Mouse (Mus musculus): ENCODE data around the gene Btg2. TPM values are rescaled to one million over a fixed set of nuclear protein-coding genes. Genes with fewer than 3 reads are reported as not detected.
A peak's percentile ranks its signal among the peaks of the same experiment; 100 is the strongest.

The Btg2 gene
- total and polyA plus RNA-seq, 3 experiments = 7.2 to 19.7 (median 11.6) TPM

DNA sequence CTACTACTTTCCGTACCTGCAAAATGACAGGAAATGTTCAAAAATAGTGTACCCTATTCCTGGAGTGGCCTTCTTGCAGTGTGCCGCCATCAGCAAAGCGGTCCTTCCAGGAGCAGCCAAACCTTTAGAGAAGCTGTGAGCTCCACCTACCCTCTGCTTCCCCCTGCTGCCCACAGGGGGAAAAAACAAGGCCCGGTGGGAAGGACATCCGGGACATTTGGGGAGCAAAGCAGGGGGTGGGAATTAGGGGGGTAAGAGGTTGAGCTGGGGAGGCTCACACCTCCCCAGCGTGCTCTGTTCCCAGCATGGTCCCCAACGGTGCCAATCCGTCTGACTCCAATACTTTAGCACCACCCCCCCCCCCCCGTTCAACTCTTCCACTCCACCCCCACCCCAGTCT lies 32.9 kb downstream of the Btg2 start:
- H3K4me3 ChIP-seq (replicated peaks in 1 of 3; ENCODE audit: low read depth in 2 of 3, low read length in 2 of 3, poor library complexity in 1 of 3) = no peak overlapping the region
- in situ Hi-C loops (cut with MboI; ENCODE audit: low pct_ligation_motif_present, low pct_unique_long_range_greater_than_20kb, low sequenced_read_pairs) (loop anchor here (5.0 to 10.0 kb wide), 3 partner anchors 51 to 304 kb away; no protein-coding TSS in a partner anchor), dilution Hi-C loops (cut with MboI; ENCODE audit: extremely low pct_ligation_motif_present, extremely low pct_unique_long_range_greater_than_20kb, low sequenced_read_pairs) (no loop called here)
- H3K9ac ChIP-seq (ENCODE audit: insufficient read depth, low read depth) = no peak overlapping the region
- peaks cover 3 to 17% of the 10 kb centered on the region in 2 experiments; a peak in 3 of 4 replicates for H3K4me1 ChIP-seq (ENCODE audit: control insufficient read depth in 1 of 2, insufficient read depth in 2 of 2)
- no peak overlapping the region for H3K27ac ChIP-seq (ENCODE audit: insufficient read depth, low read depth)
- DNase-seq (ENCODE audit: extremely low read depth) = peak; percentile 41
- H3K4me2 ChIP-seq (ENCODE audit: insufficient read depth, low read depth, poor library complexity, severe bottlenecking) = peak overlapping the region; percentile 41
- no peaks in the 10 kb centered on the region for H3K36me3 ChIP-seq (replicated peaks in 1 of 2; ENCODE audit: control insufficient read depth in 1 of 2, insufficient read depth in 1 of 2, low read length in 1 of 2)
- H3K79me2 ChIP-seq (replicated peaks; ENCODE audit: control insufficient read depth, extremely low read depth, insufficient read depth, poor library complexity, severe bottlenecking) = no peaks in the 10 kb centered on the region
- H3K27me3 ChIP-seq (replicated peaks) = peaks cover 69% of the 10 kb centered on the region
- no peaks in the 10 kb centered on the region for H3K9me3 ChIP-seq (replicated peaks; ENCODE audit: low read length)
- TF ChIP-seq ELF1 (IDR thresholded peaks at IDR 0.05; ENCODE audit: low read depth, low read length) (no peak), RAD21 (IDR thresholded peaks at IDR 0.05; ENCODE audit: low read depth, low read length) (peak; percentile 69), CTCF (conservative IDR thresholded peaks at IDR 0.05 in 1 of 2, IDR thresholded peaks at IDR 0.05 in 1 of 2; ENCODE audit: low read depth in 2 of 2, low read length in 2 of 2) (peak; percentile 24 to 77; a peak in 3 of 4 replicates), IRF4 (IDR thresholded peaks at IDR 0.05; ENCODE audit: low read depth, low read length) (no peak), SIN3A (IDR thresholded peaks at IDR 0.05; ENCODE audit: low read length) (no peak), SMC3 (IDR thresholded peaks at IDR 0.05; ENCODE audit: low read depth, low read length) (peak; percentile 68), ZMIZ1 (IDR thresholded peaks at IDR 0.05; ENCODE audit: low read depth, low read length) (no peak), ZNF384 (IDR thresholded peaks at IDR 0.05; ENCODE audit: low read depth, low read length) (no peak)

DNA sequence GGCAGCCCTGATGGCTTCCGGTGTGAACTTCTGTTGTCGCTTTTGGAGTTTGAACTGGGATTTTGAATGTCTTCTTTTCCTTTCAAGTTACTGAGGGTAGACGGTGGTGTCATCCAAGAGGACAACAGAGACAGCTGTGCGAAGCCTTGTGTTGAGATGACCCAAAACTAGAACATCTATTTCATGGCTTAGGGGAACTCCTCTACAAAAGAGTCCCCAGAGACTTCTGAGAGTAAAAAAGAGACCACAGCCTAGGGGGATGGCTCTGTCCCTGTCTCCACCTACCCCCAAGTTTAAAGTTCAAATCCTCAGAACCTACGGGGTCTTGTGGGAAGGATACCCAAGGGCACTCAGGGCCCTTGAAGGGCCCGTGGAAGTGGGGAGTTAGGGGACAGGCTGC lies 34.1 kb downstream of the Btg2 start:
- no peak overlapping the region for H3K4me3 ChIP-seq (replicated peaks in 1 of 3; ENCODE audit: low read depth in 2 of 3, low read length in 2 of 3, poor library complexity in 1 of 3)
- DNase-seq (ENCODE audit: extremely low read depth) = no peak
- dilution Hi-C loops (cut with MboI; ENCODE audit: extremely low pct_ligation_motif_present, extremely low pct_unique_long_range_greater_than_20kb, low sequenced_read_pairs) (no loop called here), in situ Hi-C loops (cut with MboI; ENCODE audit: low pct_ligation_motif_present, low pct_unique_long_range_greater_than_20kb, low sequenced_read_pairs) (loop anchor here (5.0 to 10.0 kb wide), 3 partner anchors 50 to 303 kb away; no protein-coding TSS in a partner anchor)
- no peak overlapping the region for H3K4me2 ChIP-seq (ENCODE audit: insufficient read depth, low read depth, poor library complexity, severe bottlenecking)
- H3K9me3 ChIP-seq (replicated peaks; ENCODE audit: low read length) = no peaks in the 10 kb centered on the region
- TF ChIP-seq MXI1 (IDR thresholded peaks at IDR 0.05; ENCODE audit: low read depth, low read length) (no peak), IRF4 (IDR thresholded peaks at IDR 0.05; ENCODE audit: low read depth, low read length) (peak; percentile 79), EP300 (IDR thresholded peaks at IDR 0.05; ENCODE audit: low read length) (peak; percentile 65), POLR2AphosphoS2 (IDR thresholded peaks at IDR 0.05; ENCODE audit: low read depth, low read length) (no peak), TCF12 (IDR thresholded peaks at IDR 0.05; ENCODE audit: low read depth, low read length) (0 out of 2 replicates have a peak, but pooled peaks have one; percentile 40), RCOR1 (conservative IDR thresholded peaks at IDR 0.05; ENCODE audit: low read depth, low read length) (0 out of 2 replicates have a peak, but pooled peaks have one; percentile 29), MEF2A (IDR thresholded peaks at IDR 0.05; ENCODE audit: borderline replicate concordance, low read depth, low read length) (0 out of 2 replicates have a peak, but pooled peaks have one; percentile 37), ETS1 (conservative IDR thresholded peaks at IDR 0.05; ENCODE audit: low read depth, low read length) (peak; percentile 52)
- no peak overlapping the region for H3K27ac ChIP-seq (ENCODE audit: insufficient read depth, low read depth)
- H3K4me1 ChIP-seq (ENCODE audit: control insufficient read depth in 1 of 2, insufficient read depth in 2 of 2) = peaks cover 3 to 17% of the 10 kb centered on the region in 2 experiments; a peak in 3 of 4 replicates
- H3K9ac ChIP-seq (ENCODE audit: insufficient read depth, low read depth) = no peak overlapping the region
- no peaks in the 10 kb centered on the region for H3K79me2 ChIP-seq (replicated peaks; ENCODE audit: control insufficient read depth, extremely low read depth, insufficient read depth, poor library complexity, severe bottlenecking)
- H3K27me3 ChIP-seq (replicated peaks) = peaks cover 69% of the 10 kb centered on the region
- H3K36me3 ChIP-seq (replicated peaks in 1 of 2; ENCODE audit: control insufficient read depth in 1 of 2, insufficient read depth in 1 of 2, low read length in 1 of 2) = no peaks in the 10 kb centered on the region

Data from CH12.LX (cell line).